Comparison of ENCODE assay signal across 8 mouse cellular contexts in genomic region chr8:91797626-91798271, GRCm38 (mm10). TPM values are rescaled to one million over a fixed set of nuclear protein-coding genes. Genes with fewer than 3 reads are reported as not detected.
DNase-seq lines count a peak whose midpoint lies in the region; ATAC-seq and TF ChIP-seq lines count a peak whose summit lies in the region.

No protein-coding gene starts in this region.

- no peaks in the 10 kb centered on the region for H3K36me3 ChIP-seq in hindbrain, embryonic 15.5 days
- no peaks in the 10 kb centered on the region for H3K36me3 ChIP-seq in liver, embryonic 12.5 days
- no peaks in the 10 kb centered on the region; the same call in 1 of the 2 replicates for H3K36me3 ChIP-seq in neural tube, embryonic 12.5 days

- TF ChIP-seq CTCF in cerebellum, adult 2 months (IDR thresholded peaks at IDR 0.05; ENCODE audit: borderline replicate concordance, insufficient read depth, low read depth, low read length): peak; percentile 56; the same call in 1 of the 2 replicates

- peaks cover 3% of the 10 kb centered on the region; the same call in 1 of the 2 replicates for H3K27me3 ChIP-seq in cerebellum, adult 2 months (ENCODE audit: control insufficient read depth, insufficient read depth, low read length)
- peaks cover 36% of the 10 kb centered on the region for H3K27me3 ChIP-seq in hindbrain, embryonic 15.5 days
- H3K27me3 ChIP-seq in liver, embryonic 12.5 days (replicated peaks): peaks cover 90% of the 10 kb centered on the region
- H3K27me3 ChIP-seq in neural tube, embryonic 12.5 days (replicated peaks): peaks cover 51% of the 10 kb centered on the region

- peak; percentile 63; the same call in 1 of the 2 replicates for ATAC-seq in hindbrain, embryonic 15.5 days (ENCODE audit: low FRiP score, low read depth)
- no peak for ATAC-seq in liver, embryonic 12.5 days
- 0 out of 2 replicates have a peak, but pooled peaks have one; percentile 15 for ATAC-seq in neural tube, embryonic 12.5 days (ENCODE audit: low FRiP score, low read depth)

- peaks cover 4% of the 10 kb centered on the region for H3K4me1 ChIP-seq in cerebellum, adult 2 months (ENCODE audit: control insufficient read depth, insufficient read depth, low read length)
- H3K4me1 ChIP-seq in hindbrain, embryonic 15.5 days (replicated peaks): peaks cover 58% of the 10 kb centered on the region
- H3K4me1 ChIP-seq in liver, embryonic 12.5 days: peaks cover 32% of the 10 kb centered on the region
- peaks cover 65% of the 10 kb centered on the region for H3K4me1 ChIP-seq in neural tube, embryonic 12.5 days

- H3K9ac ChIP-seq in hindbrain, embryonic 15.5 days: peak overlapping the region; percentile 18; the same call in 1 of the 2 replicates
- H3K9ac ChIP-seq in liver, embryonic 12.5 days: peak overlapping the region; percentile 34; the same call in 1 of the 2 replicates
- no peak overlapping the region; the same call in 1 of the 2 replicates for H3K9ac ChIP-seq in neural tube, embryonic 12.5 days

- TF ChIP-seq POLR2A in cerebellum, adult 2 months (IDR thresholded peaks at IDR 0.05; ENCODE audit: borderline replicate concordance, insufficient read depth, low read length): no peak

- no peak overlapping the region for H3K27ac ChIP-seq in cerebellum, adult 2 months (ENCODE audit: insufficient read depth, low read length)
- H3K27ac ChIP-seq in hindbrain, embryonic 15.5 days (replicated peaks): peak overlapping the region; percentile 54; the same call in 1 of the 2 replicates
- H3K27ac ChIP-seq in liver, embryonic 12.5 days: no peak overlapping the region
- no peak overlapping the region for H3K27ac ChIP-seq in neural tube, embryonic 12.5 days

- H3K4me2 ChIP-seq in hindbrain, embryonic 15.5 days: peak overlapping the region; percentile 84
- H3K4me2 ChIP-seq in liver, embryonic 12.5 days: peak overlapping the region; percentile 65
- peak overlapping the region; percentile 84 for H3K4me2 ChIP-seq in neural tube, embryonic 12.5 days (replicated peaks)

- 7% methylated on average over 35 of the region's 35 CpGs for WGBS in cerebellum, adult 2 months
- WGBS in hindbrain, embryonic 15.5 days: 2% methylated on average over 34 of the region's 35 CpGs
- WGBS in liver, embryonic 12.5 days (ENCODE audit: insufficient replicate concordance): 1% methylated on average over 35 of the region's 35 CpGs
- under 1% methylated on average over 35 of the region's 35 CpGs for WGBS in neural tube, embryonic 12.5 days

- peak overlapping the region; percentile 50 for H3K4me3 ChIP-seq in cerebellum, adult 2 months (replicated peaks; ENCODE audit: insufficient read depth, low read depth, low read length)
- H3K4me3 ChIP-seq in hindbrain, embryonic 15.5 days: peak overlapping the region; percentile 60
- peak overlapping the region; percentile 34; the same call in 1 of the 2 replicates for H3K4me3 ChIP-seq in liver, embryonic 12.5 days
- H3K4me3 ChIP-seq in neural tube, embryonic 12.5 days: peak overlapping the region; percentile 24

- H3K9me3 ChIP-seq in hindbrain, embryonic 15.5 days: no peaks in the 10 kb centered on the region
- H3K9me3 ChIP-seq in liver, embryonic 12.5 days (replicated peaks): no peaks in the 10 kb centered on the region
- no peaks in the 10 kb centered on the region for H3K9me3 ChIP-seq in neural tube, embryonic 12.5 days

- DNase-seq in layer of hippocampus, adult 11-12 months (ENCODE audit: low spot score): peak; percentile 23
- no peak for DNase-seq in layer of hippocampus, adult 9-11 months
- peak; percentile 50 to 74 for DNase-seq in cerebellum, adult 2 months
- DNase-seq in forelimb bud, embryonic 11.5 days (ENCODE audit: low read depth, low spot score): peak; percentile 46
- no peak for DNase-seq in spleen, postnatal 10 days (ENCODE audit: low spot score in 2 of 2)

RNA-seq across cellular contexts. Expression of gene Irx3, which starts 4.1 kb away (rescaled TPM):
- 8.6 and 9.2 TPM in 2 replicates for polyA plus RNA-seq in cerebellum, adult 2 months (2012; rRNA removed)
- 18.3 and 25.3 TPM in 2 replicates for polyA plus RNA-seq in hindbrain, embryonic 15.5 days (2015; fragmentation: Nextera tagmentation; extraction: Ambion mirVana)
- polyA plus RNA-seq in liver, embryonic 12.5 days (2016; fragmentation: Nextera tagmentation; extraction: Ambion mirVana): 0.17 and 0.45 TPM in 2 replicates
- 20.3 and 23.4 TPM in 2 replicates for polyA plus RNA-seq in neural tube, embryonic 12.5 days (2016; fragmentation: Nextera tagmentation; extraction: Ambion mirVana)

Comparison
In these comparisons a context has a peak if more than half of its experiments do, and no peak if none do; other contexts are left out.
1. DNase-seq: peak in layer of hippocampus, adult 11-12 months (single experiment), cerebellum, adult 2 months (2 of 2) and forelimb bud, embryonic 11.5 days (single experiment); none in layer of hippocampus, adult 9-11 months (single experiment) and spleen, postnatal 10 days (0 of 2).
2. Peak in every context shown above with its lines, with median percentiles within 50 percentile points of each other: H3K4me3 ChIP-seq and H3K4me2 ChIP-seq.